Mouse (Mus musculus) kidney, postnatal 14 days (tissue): ENCODE measurements around the gene 4930524B15Rik.
"Not testable (repeated sequence)": the region's sequence is repeated elsewhere in the genome, so short reads cannot be mapped to it uniquely, and the experiment has no call there.

Experiments used
- DNase-seq: peaks from one replicate; pipeline ENCODE4 v3.0.0; 2022; ENCODE audit warnings: mixed read lengths

The 4930524B15Rik gene

DNA sequence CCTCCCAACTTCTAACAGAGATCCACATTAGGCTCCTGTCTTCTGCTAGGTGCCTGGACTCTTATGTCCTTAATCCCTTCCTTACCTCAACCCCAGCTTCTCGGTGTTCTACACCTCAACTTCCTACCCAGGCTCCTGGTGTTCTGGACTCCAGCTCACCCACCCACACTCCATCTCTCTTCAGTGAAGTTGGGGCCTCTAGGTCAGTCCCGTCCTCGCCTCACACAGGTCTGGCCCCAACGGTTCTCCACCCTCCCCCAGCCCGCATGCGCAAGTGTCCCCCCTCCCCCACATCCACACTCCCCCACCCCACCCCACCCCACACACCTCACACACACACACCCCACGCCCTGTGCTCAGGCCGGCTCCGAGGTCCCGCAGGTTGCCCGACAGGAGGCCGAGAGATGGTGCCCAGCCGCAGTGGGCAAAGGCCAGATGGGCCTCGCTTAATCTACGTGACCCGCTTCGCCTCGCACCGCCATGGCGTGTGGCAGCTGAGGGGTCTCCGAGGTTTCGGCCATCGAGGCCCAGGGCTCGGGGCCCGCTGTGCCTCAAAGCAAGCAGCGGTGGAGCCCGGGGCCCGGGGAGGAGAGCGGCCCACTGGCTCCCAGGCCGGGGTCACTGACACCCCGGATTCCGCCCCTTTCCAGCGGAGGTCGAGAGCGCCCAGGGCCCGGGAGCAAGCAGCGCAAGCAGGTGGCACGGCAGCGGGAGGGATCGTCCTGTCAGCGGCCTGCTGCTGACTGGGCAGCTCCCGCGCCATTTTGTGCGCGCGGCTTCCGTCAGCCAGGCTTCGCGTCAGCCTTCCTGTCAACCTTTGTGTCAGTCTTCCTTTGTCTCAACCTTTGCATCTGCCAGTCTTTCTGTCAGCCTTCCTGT lies at the start of gene 4930524B15Rik:
4930524B15Rik (plus strand) TSS at position 337 of the 879 bp plus-strand sequence.
- no peak for DNase-seq

GRCm38 (mm10) chr11:31917769-31918168 lies 47.6 kb upstream of the 4930524B15Rik start:
- no peak for DNase-seq

DNA sequence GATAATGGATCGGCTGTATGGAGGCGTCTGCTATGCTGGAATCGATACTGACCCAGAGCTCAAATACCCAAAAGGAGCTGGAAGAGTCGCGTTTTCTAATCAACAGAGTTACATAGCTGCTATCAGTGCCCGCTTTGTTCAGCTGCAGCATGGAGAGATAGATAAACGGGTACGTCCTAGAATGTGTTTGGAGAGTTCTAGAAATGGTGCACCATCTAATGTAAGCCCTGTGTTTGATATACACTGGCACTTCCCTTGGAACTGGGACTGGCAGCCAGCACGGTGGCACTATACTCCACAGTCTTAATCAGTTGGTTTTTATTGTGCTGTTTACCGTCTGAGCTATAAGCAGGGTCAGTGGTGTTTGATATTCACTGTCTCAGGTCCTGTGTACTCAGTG lies 35.3 kb upstream of the 4930524B15Rik start:
- no peak for DNase-seq

GRCm38 (mm10) chr11:31935652-31936051 lies 29.7 kb upstream of the 4930524B15Rik start:
- DNase-seq = no peak

GRCm38 (mm10) chr11:31936910-31937525 lies 28.4 kb upstream of the 4930524B15Rik start:
- no peak for DNase-seq

GRCm38 (mm10) chr11:31940898-31941639 lies 24.3 kb upstream of the 4930524B15Rik start:
- DNase-seq = no peak

- no peak for DNase-seq
Measured at GRCm38 (mm10) chr11:31941640-31942638, 23.5 kb upstream of the 4930524B15Rik start.

- no peak for DNase-seq
Measured at GRCm38 (mm10) chr11:31945471-31945870, 19.9 kb upstream of the 4930524B15Rik start.

GRCm38 (mm10) chr11:31948462-31949330 lies 16.7 kb upstream of the 4930524B15Rik start:
- DNase-seq = no peak

DNA sequence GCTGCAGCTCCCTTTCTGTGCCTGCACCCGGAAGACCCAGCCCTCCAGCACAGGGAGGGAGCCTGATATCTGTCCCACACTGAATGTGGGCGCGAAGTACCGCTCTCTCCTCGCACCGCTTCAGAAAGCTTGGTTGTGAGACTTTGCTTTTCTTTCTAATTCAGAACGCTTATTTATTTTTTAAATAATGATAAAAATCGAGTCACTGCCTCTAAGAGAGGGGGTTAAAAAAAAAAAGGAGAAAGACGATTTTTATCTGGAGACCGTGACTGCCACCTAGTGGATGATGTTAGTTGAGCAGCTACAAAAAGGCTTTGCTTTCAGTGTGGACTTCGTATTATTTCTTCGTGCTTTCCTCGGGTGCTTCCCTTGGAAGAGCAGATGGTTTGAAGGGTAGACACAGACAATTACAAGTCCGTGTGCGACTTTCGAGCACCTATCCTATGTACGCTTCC lies 16.0 kb upstream of the 4930524B15Rik start:
- peak; percentile 80 for DNase-seq

GRCm38 (mm10) chr11:31960071-31960470 lies 5.3 kb upstream of the 4930524B15Rik start:
- no peak for DNase-seq

DNA sequence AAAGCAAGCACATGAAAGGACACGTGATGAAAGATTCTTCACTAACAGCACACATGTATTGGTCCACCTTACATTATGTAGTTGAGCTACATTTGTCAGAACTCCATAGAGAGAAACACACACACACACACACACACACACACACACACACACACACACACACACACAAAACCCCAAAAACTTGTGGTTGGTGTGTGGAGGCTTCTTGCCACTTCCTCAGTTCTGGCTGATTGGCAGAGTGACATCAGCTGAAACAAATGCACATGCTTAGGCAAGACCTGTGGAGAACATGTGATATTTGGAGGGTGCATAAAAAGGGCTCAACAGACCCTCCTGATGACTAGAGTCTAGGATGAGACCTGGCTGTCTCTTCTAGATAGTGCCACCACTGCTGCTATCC lies 1.4 kb upstream of the 4930524B15Rik start:
- no peak for DNase-seq

DNA sequence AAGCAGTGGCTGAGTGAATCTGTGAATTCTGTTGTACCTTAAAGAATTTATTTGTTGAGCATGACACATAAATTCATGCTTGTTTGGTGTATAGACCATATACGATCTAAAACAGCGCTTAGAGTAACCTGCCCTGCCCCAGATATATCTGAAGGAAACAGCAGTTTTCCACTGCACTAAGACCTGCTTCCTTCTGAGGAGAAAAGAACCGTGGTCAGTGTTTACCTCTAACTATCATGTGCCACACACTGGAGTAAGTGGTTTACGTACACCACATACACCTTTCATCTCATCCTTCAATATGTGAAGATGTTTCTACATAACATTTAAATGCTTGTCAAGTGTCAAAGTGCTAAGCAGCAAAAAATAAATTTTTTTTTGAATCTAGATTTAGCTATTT lies 8.7 kb downstream of the 4930524B15Rik start:
- no peak for DNase-seq

GRCm38 (mm10) chr11:31974826-31975225 lies 9.4 kb downstream of the 4930524B15Rik start:
- no peak for DNase-seq

GRCm38 (mm10) chr11:31975678-31976077 lies 10.3 kb downstream of the 4930524B15Rik start:
- no peak for DNase-seq

- no peak for DNase-seq
Measured at GRCm38 (mm10) chr11:31976137-31976536, 10.7 kb downstream of the 4930524B15Rik start.

GRCm38 (mm10) chr11:31980089-31980488 lies 14.7 kb downstream of the 4930524B15Rik start:
- not testable (repeated sequence) for DNase-seq

DNA sequence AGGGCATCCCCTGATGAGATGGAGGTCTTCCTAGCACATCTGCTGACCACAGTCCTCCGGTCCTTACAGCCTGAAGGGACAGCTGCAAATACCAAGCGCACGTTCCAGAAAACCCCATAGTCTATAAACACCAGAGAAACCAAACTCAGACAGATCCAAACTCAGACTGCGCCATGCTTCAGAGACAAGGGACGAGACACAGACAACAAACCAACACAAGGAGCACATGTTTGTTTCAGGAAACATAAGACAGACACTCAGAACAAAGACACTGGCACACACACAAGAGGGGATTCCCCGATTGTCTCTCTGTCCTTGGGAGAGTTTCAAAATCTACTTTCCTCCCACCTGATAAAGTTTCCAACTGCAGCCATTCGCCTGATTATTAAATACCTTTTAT lies 16.4 kb downstream of the 4930524B15Rik start:
- DNase-seq = no peak

DNA sequence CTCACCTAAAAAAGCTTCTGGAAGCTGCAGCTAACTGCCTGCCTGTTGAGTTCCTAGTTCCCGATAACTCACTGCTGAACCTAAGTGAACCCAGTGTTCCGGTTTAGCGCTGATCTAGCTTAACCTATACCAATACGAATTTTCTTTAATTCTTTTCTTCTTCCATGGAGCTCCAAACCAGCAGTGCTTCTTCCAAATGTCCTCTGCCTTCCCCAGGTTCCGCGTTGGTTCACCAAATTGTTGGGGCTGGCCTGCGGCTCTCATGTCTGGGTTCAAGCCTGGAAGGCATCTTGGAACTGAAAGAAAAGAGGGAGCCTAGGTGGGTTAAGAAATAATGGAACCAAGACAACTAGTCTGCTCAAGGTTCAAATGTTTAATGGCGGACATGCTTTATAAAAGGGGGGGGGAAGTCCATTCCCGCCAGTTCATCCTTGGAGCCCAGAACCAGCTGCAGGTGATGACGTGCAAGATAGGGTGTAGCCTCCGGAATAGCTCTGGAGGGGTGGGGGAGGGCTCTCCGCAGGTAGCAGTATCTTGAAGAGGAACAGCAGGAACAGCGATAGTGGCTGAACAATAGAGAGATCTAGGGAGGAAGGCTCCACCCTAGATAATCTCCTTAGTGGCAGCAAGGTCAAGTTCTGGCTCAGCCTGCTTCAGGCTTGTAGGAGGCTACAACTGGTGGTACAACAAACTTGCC lies 17.0 kb downstream of the 4930524B15Rik start:
- not testable (repeated sequence) for DNase-seq

DNA sequence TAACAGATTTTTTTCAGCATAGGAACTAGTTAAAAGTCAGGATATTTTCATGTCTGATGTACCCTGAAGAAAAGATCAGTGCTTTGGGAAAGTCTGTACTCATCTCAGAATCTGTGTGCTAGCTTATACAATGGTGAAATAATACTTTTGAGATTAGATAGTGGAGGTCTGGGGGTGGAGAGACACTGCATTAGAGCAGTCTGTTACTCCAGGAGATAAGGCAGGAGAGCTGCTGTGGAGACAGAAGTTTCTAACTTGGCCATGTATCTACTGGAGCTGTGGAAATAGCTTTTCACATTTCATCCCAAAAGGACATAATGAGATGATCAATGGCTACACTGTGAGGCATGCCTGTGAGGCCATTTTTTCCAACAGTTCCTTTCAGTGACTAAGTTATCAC lies 17.9 kb downstream of the 4930524B15Rik start:
- DNase-seq = no peak
